Mouse (Mus musculus): Measurements from ENCODE around the gene Gm13285. TPM values are rescaled to one million over a fixed set of nuclear protein-coding genes. Genes with fewer than 3 reads are reported as not detected.
"Not testable (repeated sequence)": the region's sequence is repeated elsewhere in the genome, so short reads cannot be mapped to it uniquely, and the experiment has no call there.

Gm13285 gene
- polyA plus RNA-seq, 1 experiment from 2014 or later, result not detected

- WGBS (ENCODE audit: missing documents), result 90% methylated on average over 2 of the region's 18 CpGs
- H3K36me3 ChIP-seq (ENCODE audit: inconsistent target); H3K4me3 ChIP-seq (ENCODE audit: inconsistent target); H3K27ac ChIP-seq; H3K79me2 ChIP-seq (ENCODE audit: inconsistent target): not testable (repeated sequence)
Measured at GRCm38 (mm10) chr4:88780320-88780719, 19.1 kb upstream of the Gm13285 start.

GRCm38 (mm10) chr4:88781831-88782230 is 17.6 kb upstream of the Gm13285 start, which contains the start of gene Ifnz:
TSS of gene Ifnz (plus strand) at chr4:88782131.
- no CpG with 5 or more reads among the region's 7 CpGs for WGBS (ENCODE audit: missing documents)
- H3K36me3 ChIP-seq (ENCODE audit: inconsistent target); H3K79me2 ChIP-seq (ENCODE audit: inconsistent target): not testable (repeated sequence)
- Histone ChIP-seq H3K27ac (0 out of 2 replicates have a peak within 1 kb of the TSS, but pooled peaks have one; percentile 33), H3K4me3 (ENCODE audit: inconsistent target) (peak within 1 kb of the TSS; percentile 12; the same call in 1 of the 2 replicates)

- no CpG with 5 or more reads among the region's 31 CpGs for WGBS (ENCODE audit: missing documents)
- H3K36me3 ChIP-seq (ENCODE audit: inconsistent target); H3K79me2 ChIP-seq (ENCODE audit: inconsistent target): not testable (repeated sequence)
- Histone ChIP-seq H3K27ac (0 out of 2 replicates have a peak overlapping the region, but pooled peaks have one; percentile 33), H3K4me3 (ENCODE audit: inconsistent target) (peak overlapping the region; percentile 12; the same call in 1 of the 2 replicates)
Measured at GRCm38 (mm10) chr4:88782335-88782734, 17.1 kb upstream of the Gm13285 start.

- no CpG with 5 or more reads among the region's 27 CpGs for WGBS (ENCODE audit: missing documents)
- H3K27ac ChIP-seq; H3K36me3 ChIP-seq (ENCODE audit: inconsistent target); H3K79me2 ChIP-seq (ENCODE audit: inconsistent target); H3K4me3 ChIP-seq (ENCODE audit: inconsistent target): not testable (repeated sequence)
Measured at GRCm38 (mm10) chr4:88785409-88785808, 14.1 kb upstream of the Gm13285 start, which contains the start of gene Gm13276. TSS of gene Gm13276 (plus strand) at chr4:88785709.

- H3K4me3 ChIP-seq (ENCODE audit: inconsistent target); H3K27ac ChIP-seq; H3K36me3 ChIP-seq (ENCODE audit: inconsistent target); H3K79me2 ChIP-seq (ENCODE audit: inconsistent target): not testable (repeated sequence)
- WGBS (ENCODE audit: missing documents), result no CpG with 5 or more reads among the region's 28 CpGs
Measured at GRCm38 (mm10) chr4:88788402-88788801, 11.1 kb upstream of the Gm13285 start, which contains the start of gene Gm13277. TSS of gene Gm13277 (plus strand) at chr4:88788632.

- not testable (repeated sequence) for H3K27ac ChIP-seq; H3K4me3 ChIP-seq (ENCODE audit: inconsistent target); H3K36me3 ChIP-seq (ENCODE audit: inconsistent target); H3K79me2 ChIP-seq (ENCODE audit: inconsistent target)
- WGBS (ENCODE audit: missing documents), result no CpG with 5 or more reads among the region's 28 CpGs
Measured at GRCm38 (mm10) chr4:88791250-88791649, 8.2 kb upstream of the Gm13285 start, which contains the start of gene Gm13278. TSS of gene Gm13278 (plus strand) at chr4:88791550.

GRCm38 (mm10) chr4:88793936-88794675 is 5.4 kb upstream of the Gm13285 start, which contains the start of gene Gm13275:
TSS of gene Gm13275 (plus strand) at chr4:88794487.
- not testable (repeated sequence) for H3K36me3 ChIP-seq (ENCODE audit: inconsistent target); H3K79me2 ChIP-seq (ENCODE audit: inconsistent target); H3K4me3 ChIP-seq (ENCODE audit: inconsistent target); H3K27ac ChIP-seq
- 0% methylated on average over 1 of the region's 52 CpGs for WGBS (ENCODE audit: missing documents)

- not testable (repeated sequence) for H3K27ac ChIP-seq; H3K4me3 ChIP-seq (ENCODE audit: inconsistent target); H3K79me2 ChIP-seq (ENCODE audit: inconsistent target); H3K36me3 ChIP-seq (ENCODE audit: inconsistent target)
- no CpG with 5 or more reads among the region's 28 CpGs for WGBS (ENCODE audit: missing documents)
Measured at GRCm38 (mm10) chr4:88797097-88797496, 2.4 kb upstream of the Gm13285 start, which contains the start of gene Gm13279. TSS of gene Gm13279 (plus strand) at chr4:88797397.

GRCm38 (mm10) chr4:88802954-88803353 is 3.5 kb downstream of the Gm13285 start, which contains the start of gene Gm13287:
TSS of gene Gm13287 (plus strand) at chr4:88803254.
- not testable (repeated sequence) for H3K79me2 ChIP-seq (ENCODE audit: inconsistent target); H3K4me3 ChIP-seq (ENCODE audit: inconsistent target); H3K36me3 ChIP-seq (ENCODE audit: inconsistent target); H3K27ac ChIP-seq
- WGBS (ENCODE audit: missing documents), result no CpG with 5 or more reads among the region's 29 CpGs

- not testable (repeated sequence) for H3K27ac ChIP-seq; H3K4me3 ChIP-seq (ENCODE audit: inconsistent target); H3K79me2 ChIP-seq (ENCODE audit: inconsistent target); H3K36me3 ChIP-seq (ENCODE audit: inconsistent target)
- no CpG with 5 or more reads among the region's 8 CpGs for WGBS (ENCODE audit: missing documents)
Measured at GRCm38 (mm10) chr4:88805231-88805630, 5.8 kb downstream of the Gm13285 start, which contains the start of gene Gm13288. TSS of gene Gm13288 (plus strand) at chr4:88805531.

- not testable (repeated sequence) for H3K36me3 ChIP-seq (ENCODE audit: inconsistent target); H3K27ac ChIP-seq; H3K4me3 ChIP-seq (ENCODE audit: inconsistent target); H3K79me2 ChIP-seq (ENCODE audit: inconsistent target)
- no CpG with 5 or more reads among the region's 34 CpGs for whole genome bisulfite sequencing (ENCODE audit: missing documents)
Measured at GRCm38 (mm10) chr4:88805761-88806160, 6.3 kb downstream of the Gm13285 start.

GRCm38 (mm10) chr4:88815928-88816327 is 16.5 kb downstream of the Gm13285 start, which contains the start of gene Ifna7:
TSS of gene Ifna7 (plus strand) at chr4:88816228.
- Histone ChIP-seq H3K36me3 (ENCODE audit: inconsistent target) (no peaks in the 10 kb centered on the region), H3K79me2 (ENCODE audit: inconsistent target) (no peaks in the 10 kb centered on the region), H3K27ac (no peak within 1 kb of the TSS), H3K4me3 (ENCODE audit: inconsistent target) (no peak within 1 kb of the TSS)
- 80% methylated on average over 2 of the region's 3 CpGs for WGBS (ENCODE audit: missing documents)

- no peaks in the 10 kb centered on the region for H3K79me2 ChIP-seq (ENCODE audit: inconsistent target)
- WGBS (ENCODE audit: missing documents), result 92% methylated on average over 1 of the region's 1 CpGs
- no peak within 1 kb of the TSS for H3K4me3 ChIP-seq (ENCODE audit: inconsistent target)
- H3K27ac ChIP-seq, result no peak within 1 kb of the TSS
- no peaks in the 10 kb centered on the region for H3K36me3 ChIP-seq (ENCODE audit: inconsistent target)
Measured at GRCm38 (mm10) chr4:88819659-88820058, 20.2 kb downstream of the Gm13285 start, which contains the start of gene Ifna11. TSS of gene Ifna11 (plus strand) at chr4:88819959.

GRCm38 (mm10) chr4:88822995-88823394 is 23.5 kb downstream of the Gm13285 start:
- Histone ChIP-seq H3K4me3 (ENCODE audit: inconsistent target) (no peak overlapping the region), H3K36me3 (ENCODE audit: inconsistent target) (no peaks in the 10 kb centered on the region), H3K79me2 (ENCODE audit: inconsistent target) (no peaks in the 10 kb centered on the region), H3K27ac (no peak overlapping the region)
- WGBS (ENCODE audit: missing documents), result 0% methylated on average over 3 of the region's 4 CpGs

- H3K79me2 ChIP-seq (ENCODE audit: inconsistent target); H3K4me3 ChIP-seq (ENCODE audit: inconsistent target); H3K27ac ChIP-seq; H3K36me3 ChIP-seq (ENCODE audit: inconsistent target): not testable (repeated sequence)
Measured at GRCm38 (mm10) chr4:88827116-88827515, 27.7 kb downstream of the Gm13285 start, which contains the start of gene Ifna6. TSS of gene Ifna6 (plus strand) at chr4:88827416.

Measured in macrophage (primary cell).